Mouse (Mus musculus) liver, embryonic 14.5 days (tissue): ENCODE measurements around the gene Bsn.

Experiments
- CTCF ChIP-seq: IDR thresholded peaks from 2 replicates; pipeline ENCODE4 v1.5.1; 2016; ENCODE audit warnings: antibody characterized with exemption, low read depth, control low read depth
- EP300 ChIP-seq: IDR thresholded peaks from 2 replicates; pipeline ENCODE4 v1.6.1; 2016; ENCODE audit warnings: antibody characterized with exemption, low read depth

DNA sequence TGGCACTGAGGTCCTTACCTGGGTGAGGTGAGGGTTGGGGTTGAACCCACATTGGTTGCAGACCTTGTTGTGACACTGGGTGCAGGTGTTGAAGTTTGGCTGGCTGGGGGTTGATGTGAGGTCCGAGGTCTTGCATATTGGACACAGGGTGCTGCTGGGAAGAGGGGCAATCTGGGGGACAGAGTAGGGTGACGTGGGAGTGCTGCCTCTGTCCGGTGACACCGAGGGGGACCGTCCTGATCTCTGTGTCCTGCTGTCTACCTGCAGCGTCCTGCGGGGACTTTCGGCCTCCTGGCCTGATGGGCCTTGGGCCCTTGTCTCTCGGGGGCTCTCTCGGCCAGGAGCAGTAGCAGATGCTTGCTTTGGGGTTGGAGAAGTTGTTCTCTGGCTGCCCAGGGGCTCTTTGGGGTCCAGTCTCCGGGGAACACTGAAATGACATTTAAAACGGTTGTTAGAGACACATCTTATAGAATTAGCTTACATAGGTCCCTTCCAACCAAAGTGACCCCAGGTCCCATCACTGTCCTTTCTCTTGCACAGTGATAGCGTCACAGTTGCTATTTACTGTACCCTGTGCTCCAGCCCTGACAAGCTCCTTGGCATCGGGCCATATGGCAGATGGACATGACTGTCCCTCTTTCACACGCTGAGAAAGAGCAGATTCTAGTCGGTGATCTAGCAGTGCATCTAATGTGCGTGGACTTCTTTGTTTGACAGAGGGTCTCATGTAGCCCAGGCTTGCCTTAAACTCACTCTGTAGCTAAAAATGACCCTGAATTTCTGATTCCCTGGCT is 50.8 kb downstream of the Bsn start:
- TF ChIP-seq EP300 = no peak
- TF ChIP-seq CTCF = no peak
